Mouse (Mus musculus) frontal cortex, postnatal 36 days (tissue): Measurements from ENCODE around the gene Brinp3.

ENCODE experiments used
- DNase-seq, 2 experiments: peaks; one replicate each; pipeline ENCODE4 v3.0.0; 2022; ENCODE audit warnings: low spot score in 2 of 2

Brinp3 gene

GRCm38 (mm10) chr1:146792826-146793225, 298.3 kb downstream of the Brinp3 start:
- peak; percentile 19 to 73 for DNase-seq

GRCm38 (mm10) chr1:146799986-146800553, 305.5 kb downstream of the Brinp3 start:
- DNase-seq, result no peak

- DNase-seq, result no peak
Measured at GRCm38 (mm10) chr1:146801821-146802220, 307.3 kb downstream of the Brinp3 start.

- no peak for DNase-seq
Measured at GRCm38 (mm10) chr1:146807765-146808164, 313.2 kb downstream of the Brinp3 start.

GRCm38 (mm10) chr1:146833888-146834287, 339.3 kb downstream of the Brinp3 start:
- no peak for DNase-seq

GRCm38 (mm10) chr1:146844087-146844486, 349.5 kb downstream of the Brinp3 start:
- no peak for DNase-seq

- no peak for DNase-seq
Measured at GRCm38 (mm10) chr1:146848892-146849291, 354.3 kb downstream of the Brinp3 start.

- DNase-seq, result no peak
Measured at GRCm38 (mm10) chr1:146850147-146850546, 355.6 kb downstream of the Brinp3 start.

- no peak for DNase-seq
Measured at GRCm38 (mm10) chr1:146898636-146899035, 404.1 kb downstream of the Brinp3 start.

- DNase-seq, result no peak
Measured at GRCm38 (mm10) chr1:146901691-146902090, 407.1 kb downstream of the Brinp3 start.

GRCm38 (mm10) chr1:146939463-146940389, 445.2 kb downstream of the Brinp3 start:
- DNase-seq, result no peak
